Mouse (Mus musculus) gastrocnemius, postnatal 4 days (tissue): ENCODE measurements around the gene Atxn2. TPM values are rescaled to one million over a fixed set of nuclear protein-coding genes. Genes with fewer than 3 reads are reported as not detected.

Source experiments
- DNase-seq, 2 experiments: peaks; one replicate each; pipeline ENCODE4 v3.0.0; 2021 to 2022; ENCODE audit warnings: low spot score in 2 of 2, mixed read lengths in 2 of 2
- microRNA-seq: library from miRNA; unstranded; fragments of <30 nt; microRNA quantifications from one replicate; pipeline ENCODE4 v1.2.0, GENCODE M21; 2021
- total RNA-seq, 2 experiments: library from RNA; stranded (reverse); gene quantifications; 2 replicates each; pipeline ENCODE4 v1.2.3; 2021

The Atxn2 gene
- total RNA-seq, 2 experiments from 2014 or later: 143 to 152 TPM

DNA sequence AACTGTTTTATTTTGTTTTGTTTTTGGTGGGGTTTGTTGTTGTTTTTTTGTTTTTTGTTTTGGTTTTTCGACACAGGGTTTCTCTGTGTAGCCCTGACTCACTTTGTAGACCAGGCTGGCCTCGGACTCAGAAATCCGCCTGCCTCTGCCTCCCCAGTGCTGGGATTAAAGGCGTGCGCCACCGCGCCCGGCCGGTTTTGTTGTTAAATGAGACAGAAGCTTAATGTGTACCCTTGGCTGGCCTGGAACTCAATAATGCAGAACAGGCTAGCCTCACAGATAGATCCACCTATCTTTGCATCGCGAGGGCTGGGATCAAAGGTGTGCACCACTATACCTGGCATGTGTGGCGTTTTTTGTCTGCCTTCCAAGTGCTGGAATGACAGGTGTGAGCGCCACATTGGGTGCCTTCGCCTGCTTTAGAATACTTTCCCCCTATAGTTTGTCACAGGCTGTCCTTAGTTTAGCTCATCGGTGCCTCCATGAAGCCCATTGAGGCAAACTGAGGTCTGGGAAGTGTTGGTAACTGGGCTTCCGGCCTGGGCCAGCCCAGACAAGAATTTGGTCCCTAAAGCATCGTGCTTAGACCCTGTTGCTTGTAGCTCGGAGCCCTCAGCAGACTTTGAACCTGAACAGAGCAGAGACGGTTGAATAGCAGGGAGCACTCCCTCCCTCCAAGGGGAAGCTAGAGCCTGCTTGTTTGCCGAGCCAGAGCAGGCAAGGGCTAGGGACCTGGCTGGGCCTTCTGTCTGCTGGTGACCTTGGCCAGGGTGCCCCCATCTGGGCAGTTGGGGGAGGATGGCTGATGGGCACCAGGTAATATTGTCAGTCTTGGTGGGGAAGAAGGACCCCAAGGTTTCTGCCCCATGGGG lies 138.6 kb downstream of the Atxn2 start:
- DNase-seq: peak in 1 of 2 experiments; percentile 15

DNA sequence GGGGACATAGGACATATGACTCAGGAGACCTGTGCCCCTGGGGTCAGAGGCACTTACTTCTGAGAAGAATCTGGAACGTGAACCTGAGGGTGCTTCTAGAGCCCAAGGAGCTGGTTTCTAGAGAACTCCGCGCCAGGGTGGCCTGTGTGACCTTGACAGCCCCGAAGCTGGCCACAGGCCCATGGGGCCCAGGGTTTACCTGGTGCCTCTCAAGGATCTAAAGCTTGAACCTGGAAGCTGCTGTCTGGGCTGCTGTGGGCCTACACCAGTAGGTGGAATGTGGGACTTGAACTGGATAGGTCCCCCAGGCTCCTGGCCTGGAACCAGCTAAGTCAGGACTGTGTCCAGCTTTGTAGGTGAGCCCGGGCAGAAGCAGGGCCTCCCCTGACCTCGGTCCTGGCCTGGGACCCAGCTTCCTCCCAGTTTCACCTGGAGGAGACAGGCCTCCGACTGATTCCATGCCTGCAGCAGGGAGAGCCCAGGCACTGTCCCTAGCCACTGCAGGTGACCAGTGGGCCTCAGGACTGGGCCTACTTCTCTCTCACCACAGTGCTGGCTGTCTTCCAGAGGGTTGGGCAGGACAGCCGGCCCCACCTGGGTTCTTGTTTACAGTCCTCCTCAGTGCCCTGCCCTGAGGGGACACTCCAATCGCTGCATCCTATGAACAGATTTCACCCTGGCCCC lies 142.4 kb downstream of the Atxn2 start:
- peak in 1 of 2 experiments; percentile 11 for DNase-seq

DNA sequence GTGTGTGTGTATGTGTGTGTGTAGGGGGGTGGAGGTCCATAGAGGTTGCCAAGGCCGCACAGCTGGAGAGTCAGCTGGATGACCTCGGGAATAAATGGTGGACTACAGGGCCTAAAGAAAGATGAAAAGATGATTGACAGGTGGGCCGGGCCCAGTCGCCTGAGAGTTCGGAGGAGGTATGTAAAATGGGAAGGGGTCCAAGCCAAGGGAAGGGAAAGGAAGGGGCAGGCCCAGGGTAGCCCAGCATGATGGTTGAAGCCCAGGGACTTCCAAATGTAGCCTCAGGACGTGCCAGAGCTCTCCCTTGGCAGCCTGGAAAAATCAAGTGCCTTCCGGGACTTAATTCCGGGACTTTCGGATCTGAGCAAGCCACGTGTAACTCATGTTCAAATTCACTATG lies 143.6 kb downstream of the Atxn2 start:
- DNase-seq: no peak

DNA sequence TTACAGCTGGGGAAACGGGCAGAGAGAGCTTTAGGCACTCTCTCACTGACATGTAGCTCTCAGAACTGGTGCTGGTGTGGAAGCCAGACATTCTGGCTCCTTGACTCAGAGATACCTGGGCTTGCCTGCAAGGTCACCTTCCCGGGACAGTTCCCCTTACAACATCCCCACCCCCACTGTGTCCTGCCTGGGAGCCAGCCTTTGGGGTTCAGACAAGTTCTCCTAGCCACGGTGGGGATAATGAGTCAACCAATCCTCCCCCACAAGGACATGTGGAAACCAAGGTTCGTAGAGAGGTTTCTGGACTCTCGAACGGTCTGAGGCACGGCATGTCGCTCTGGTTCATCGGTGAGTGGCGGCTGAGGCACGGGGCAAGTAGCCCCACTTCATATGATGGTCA lies 145.6 kb downstream of the Atxn2 start:
- DNase-seq: no peak

DNA sequence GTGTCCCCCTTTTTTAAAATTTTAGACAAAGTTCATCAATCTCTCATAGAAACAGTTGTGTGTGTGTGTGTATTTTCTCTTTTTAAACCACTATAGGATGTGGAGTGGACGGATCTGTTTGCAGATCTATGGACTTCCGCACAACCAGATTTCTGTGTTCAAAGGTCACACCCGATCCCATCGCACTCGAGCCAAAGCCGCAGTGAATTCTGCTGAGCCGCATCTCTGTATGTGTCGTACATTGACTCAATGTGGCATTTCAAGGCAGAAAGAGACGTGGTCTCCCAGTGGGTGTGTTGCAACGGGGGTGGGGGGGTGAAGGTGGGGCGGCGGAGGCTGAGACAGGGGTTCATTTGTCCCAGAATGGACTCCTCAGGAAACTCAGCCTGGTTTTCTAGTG lies 147.3 kb downstream of the Atxn2 start:
- DNase-seq: no peak

DNA sequence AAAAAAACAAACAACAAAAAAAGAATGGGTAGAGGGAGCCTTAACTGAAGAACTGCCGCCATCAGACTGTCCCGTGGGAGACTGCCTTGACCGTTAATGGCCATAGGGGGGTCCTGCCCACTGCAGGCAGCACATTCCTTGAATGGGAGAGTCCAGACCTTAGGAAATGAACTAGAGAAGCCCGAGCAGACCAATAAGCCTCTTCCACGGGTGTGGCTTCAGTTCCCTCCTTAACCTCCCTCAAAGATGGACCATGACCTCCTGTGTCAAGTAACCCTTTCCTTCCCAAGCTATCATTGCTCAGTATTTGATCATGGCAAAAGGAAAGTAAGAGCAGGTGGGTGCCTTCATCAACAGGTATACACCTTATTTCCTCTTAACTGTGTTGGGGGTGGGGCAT lies 150.8 kb downstream of the Atxn2 start:
- no peak for DNase-seq

DNA sequence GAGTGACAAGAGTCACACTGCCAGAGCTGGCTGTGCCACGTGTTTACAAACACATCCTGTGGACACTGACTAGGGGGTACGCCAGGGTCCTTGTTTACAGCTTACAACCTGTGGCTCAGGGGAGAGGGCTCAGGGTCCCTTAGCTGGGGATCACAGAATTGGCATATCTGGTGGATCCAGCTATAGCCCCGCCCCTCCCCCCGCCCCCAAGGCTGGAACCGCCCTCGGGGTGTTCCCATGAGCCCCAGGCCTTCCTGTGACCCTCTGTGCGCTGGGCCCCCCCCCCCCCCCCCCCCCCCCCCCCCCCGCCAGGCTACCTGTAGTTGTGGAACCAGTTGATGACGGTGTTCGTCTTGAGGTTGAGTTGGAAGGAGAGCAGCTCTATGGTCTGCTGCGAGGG lies 153.2 kb downstream of the Atxn2 start:
- DNase-seq: no peak

Small RNAs within 50 kb of the gene (microRNA-seq; reads per million reads assigned to microRNA genes)
- not detected for gene Mir7031

Other genes with a start within 250 kb of the Atxn2 start
- gene Adam1b, start 207.9 kb upstream of the Atxn2 start, total RNA-seq: not detected
- gene Adam1a, start 165.9 kb upstream of the Atxn2 start, total RNA-seq: 1 to 10 TPM; 4.3 to 5.7 TPM
- not detected for gene Gm42878, start 165.9 kb upstream of the Atxn2 start, total RNA-seq
- gene Mapkapk5, start 165.4 kb upstream of the Atxn2 start, total RNA-seq: 10 to 100 TPM; 79.0 to 81.4 TPM
- 100 to 1,000 TPM; 140 to 143 TPM for gene Aldh2, start 117.5 kb upstream of the Atxn2 start, total RNA-seq
- 10 to 100 TPM; 10.6 to 11.5 TPM for gene Acad12, start 92.4 kb upstream of the Atxn2 start, total RNA-seq
- 1 to 10 TPM; 6.6 to 6.8 TPM for gene Acad10, start 50.8 kb upstream of the Atxn2 start, total RNA-seq
- gene Brap, start 50.8 kb upstream of the Atxn2 start, total RNA-seq: 10 to 100 TPM; 27.4 to 31.0 TPM
- gene Sh2b3, start 126.3 kb downstream of the Atxn2 start, total RNA-seq: 10 to 100 TPM; 29.4 to 30.0 TPM
- gene Pheta1, start 137.6 kb downstream of the Atxn2 start, total RNA-seq: 1 to 10 TPM; 9.5 to 9.9 TPM